Mouse (Mus musculus) retina, embryonic 14.5 days (tissue): ENCODE results near the gene Alkbh4.
"Not testable (repeated sequence)": the region's sequence is repeated elsewhere in the genome, so short reads cannot be mapped to it uniquely, and the experiment has no call there.

Source experiments
- DNase-seq: peaks from one replicate; pipeline ENCODE4 v3.0.0-alpha.2; 2015; ENCODE audit warnings: low spot score

Alkbh4 gene

DNA sequence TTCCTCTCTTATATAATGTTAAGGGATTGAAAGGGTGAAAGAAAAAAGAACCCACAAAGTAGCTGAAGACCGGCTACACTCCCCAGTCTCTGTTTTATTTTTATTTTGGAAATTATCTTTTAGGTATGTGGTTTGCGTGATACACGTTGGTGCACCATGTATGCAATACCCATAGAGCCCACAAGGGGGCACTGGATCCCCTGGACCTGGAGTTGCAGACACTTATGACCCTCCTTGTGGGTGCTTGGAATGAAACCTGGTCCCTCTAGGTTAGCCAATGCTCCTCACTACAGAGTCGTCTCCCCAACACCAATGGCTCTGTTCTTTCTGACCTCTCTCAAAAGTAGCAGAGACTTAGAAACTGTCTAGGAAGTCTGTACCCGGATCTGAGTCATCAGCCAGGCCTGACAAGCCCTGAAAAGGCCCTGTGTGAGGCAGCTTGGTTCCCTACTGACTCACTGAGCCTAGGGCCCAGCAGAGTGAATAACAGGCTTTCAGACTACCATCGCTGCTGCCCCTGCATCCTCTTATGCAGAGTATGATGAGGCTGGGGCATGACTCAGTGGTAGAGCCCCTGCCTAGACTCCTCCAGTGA lies 7.3 kb downstream of the Alkbh4 start:
- DNase-seq, result peak; percentile 14

DNA sequence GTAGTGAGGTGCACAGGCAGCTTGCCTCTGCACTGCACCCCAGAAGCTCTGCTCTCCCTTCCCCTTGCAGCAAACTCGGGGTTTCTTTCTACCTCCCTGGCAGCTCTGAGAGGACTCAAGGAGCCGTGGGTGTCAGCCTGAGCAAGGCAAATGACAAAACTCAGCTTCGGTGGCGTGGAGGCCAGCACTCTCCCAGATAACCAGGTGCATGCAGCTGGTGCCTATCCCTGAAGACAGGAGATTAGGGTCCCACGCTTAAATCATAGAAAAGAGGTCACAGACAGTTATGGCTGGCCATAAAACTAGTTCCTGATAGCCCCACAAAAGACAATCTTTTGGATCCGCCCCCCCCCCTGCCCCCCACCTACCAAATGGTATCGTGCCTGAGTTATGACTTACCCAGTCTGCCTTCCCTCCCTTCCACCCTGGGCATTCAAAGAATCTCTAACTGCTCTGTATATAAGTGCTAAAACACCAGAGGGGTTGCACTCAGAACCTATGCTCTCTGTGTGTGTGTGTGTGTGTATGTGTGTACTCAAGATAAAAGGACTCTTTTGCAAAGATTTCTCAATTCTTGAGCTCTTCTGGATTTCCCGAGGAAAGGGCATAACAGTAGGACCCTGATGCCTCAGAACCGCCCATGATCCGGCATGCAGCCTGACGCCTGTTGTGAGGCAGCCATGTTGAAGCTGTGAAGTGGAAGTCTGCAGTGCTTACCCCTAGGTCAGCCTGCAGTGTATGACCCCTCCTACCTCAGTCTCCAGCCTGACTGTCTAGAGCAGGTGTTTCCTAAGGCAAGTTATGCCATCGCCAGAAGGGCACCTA lies 8.9 kb downstream of the Alkbh4 start:
- no peak for DNase-seq

DNA sequence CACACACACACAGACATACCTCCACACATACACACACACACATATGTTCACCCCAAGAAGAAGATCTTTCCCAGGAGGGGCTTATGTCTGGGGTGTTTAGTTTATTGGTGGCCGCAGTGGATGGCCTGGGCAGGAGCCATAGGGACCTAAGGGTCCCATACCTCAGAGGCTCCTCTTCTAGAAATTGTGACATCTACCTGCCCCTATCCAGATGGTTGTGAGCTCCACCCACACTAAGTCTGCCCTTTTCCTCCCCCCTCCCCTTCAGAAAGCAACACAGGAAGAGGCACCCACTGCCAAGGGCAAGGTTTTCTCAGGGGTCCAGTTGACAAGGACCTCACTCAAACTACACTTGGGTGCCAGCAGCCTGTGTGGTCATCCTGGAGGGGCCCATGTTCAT lies 11.0 kb downstream of the Alkbh4 start:
- no peak for DNase-seq

DNA sequence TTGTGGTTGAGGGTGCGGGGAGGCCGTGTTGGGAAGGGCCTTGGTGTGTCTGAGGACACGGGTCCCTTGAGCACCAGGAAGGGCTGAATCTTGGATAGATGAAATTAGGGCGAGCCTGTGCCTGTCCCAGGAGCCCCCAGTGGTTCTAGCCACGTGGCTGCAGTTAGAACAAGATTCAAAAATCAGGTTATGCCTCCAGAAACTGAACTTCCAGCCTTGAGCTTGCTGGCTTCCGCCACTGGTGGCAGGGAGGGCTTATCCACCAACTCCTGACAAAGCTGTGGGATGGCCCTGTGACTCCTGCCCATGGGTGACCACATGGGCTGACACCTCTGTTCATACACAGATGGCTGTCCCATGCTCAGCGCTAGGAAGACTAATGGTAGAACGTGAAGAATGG lies 11.8 kb downstream of the Alkbh4 start:
- DNase-seq, result no peak

DNA sequence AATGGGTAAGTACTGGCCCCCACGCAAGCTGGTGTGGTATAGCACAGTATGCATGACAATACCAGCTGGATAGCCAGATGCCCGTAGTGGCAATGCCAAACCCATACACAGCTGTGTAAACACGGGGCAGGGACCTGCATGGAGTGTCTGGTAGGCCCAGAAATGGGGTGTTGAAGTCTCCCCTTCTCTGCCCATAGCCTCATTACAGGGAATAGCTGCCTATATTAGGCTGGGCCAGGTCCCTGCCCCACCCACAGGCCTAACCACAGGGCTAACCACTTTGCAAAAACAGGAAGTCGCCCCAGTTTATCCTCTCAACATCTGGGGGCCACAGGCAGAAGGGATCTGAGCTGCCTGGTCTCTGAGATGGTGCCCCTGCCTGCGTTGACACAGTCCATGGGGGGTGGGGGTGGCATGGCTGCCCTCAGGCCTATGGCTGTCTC lies 13.2 kb downstream of the Alkbh4 start:
- DNase-seq, result not testable (repeated sequence)

DNA sequence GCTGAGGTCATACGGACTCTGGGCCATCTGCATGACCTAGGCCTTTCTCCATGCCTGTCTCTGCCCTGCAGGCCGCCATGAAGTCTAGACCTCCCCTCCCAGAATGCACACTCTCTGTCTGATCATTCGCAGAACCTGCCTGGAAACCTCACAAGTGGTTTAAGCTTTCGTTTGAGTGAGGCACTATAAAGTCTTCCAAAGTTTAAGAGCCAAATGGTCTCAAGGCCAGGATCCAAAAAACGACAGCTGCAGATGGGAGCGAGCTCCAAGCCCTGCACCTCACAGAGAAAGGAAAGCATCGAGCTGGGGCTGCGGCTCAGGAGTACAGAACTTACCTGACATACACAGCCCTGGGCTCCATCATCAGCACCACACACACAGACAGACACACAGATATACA lies 16.4 kb downstream of the Alkbh4 start:
- DNase-seq, result no peak

DNA sequence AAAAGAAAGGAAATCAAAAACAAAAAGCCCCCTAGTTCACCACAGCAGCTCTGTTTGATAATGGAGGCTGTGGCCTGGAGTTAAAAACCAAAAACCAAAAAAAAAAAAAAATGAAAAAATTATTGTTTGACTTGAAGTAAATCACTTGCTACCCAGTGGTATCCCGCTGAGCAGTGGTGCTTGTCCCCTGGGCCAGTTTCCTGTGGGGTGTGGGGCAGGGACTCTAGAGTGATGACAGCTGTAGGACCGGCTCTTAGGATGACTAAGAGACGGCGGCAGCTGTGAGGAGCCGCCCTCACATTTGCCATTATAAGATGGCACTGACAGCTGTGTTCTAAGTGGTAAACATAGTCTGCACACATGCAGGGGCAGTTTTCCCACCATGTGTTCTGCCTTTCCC lies 19.5 kb downstream of the Alkbh4 start:
- DNase-seq, result no peak

DNA sequence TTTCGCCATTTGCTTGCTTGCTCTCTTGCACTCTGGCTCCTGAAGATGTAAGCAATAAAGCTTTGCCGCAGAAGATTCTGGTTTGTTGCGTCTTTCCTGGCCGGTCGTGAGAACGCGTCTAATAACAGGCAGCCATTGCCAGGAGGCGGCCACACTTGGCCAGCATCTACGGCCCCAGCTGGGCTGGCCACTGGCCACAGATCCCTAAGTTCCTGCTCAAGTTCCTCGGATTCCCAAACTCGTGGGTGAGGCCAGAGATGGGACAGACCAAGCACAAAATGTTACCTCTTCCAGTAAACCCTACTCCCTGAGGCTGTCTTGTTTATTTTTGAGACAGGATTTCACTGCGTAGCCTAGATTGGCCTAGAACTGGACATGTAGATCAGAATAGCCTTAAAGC lies 24.1 kb downstream of the Alkbh4 start:
- not testable (repeated sequence) for DNase-seq

DNA sequence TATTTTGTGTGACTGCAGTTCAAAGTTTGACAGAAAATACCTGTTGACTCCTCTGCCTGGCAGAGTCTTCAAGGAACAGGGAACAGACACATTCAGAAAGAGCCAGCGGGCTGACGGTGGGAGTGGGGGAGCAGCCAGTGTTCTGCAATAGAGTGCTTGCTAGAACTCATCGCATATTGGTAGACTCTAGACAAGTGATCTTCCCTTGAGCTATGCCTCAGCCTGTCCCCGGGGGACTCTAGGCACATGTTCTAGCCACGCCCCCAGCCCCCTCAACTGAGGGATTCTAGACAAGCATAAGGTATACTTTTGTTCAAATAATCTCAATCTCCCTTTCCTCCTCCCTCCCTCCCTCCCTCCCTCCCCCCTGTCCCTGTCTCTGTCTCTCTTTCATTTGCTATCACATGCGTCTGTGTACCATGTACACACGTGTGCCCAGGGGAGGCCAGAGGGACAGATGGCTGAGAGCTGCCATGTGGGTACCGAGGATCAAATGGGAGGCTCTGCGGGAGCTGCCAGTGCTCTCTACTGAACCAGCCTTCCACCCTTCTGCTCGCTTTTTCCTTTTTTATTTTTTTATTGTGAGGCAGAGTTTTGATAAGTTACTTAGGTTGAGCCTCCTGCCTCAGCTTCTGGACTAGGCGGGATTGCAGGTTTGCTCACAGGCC lies 28.0 kb downstream of the Alkbh4 start:
- DNase-seq, result no peak

DNA sequence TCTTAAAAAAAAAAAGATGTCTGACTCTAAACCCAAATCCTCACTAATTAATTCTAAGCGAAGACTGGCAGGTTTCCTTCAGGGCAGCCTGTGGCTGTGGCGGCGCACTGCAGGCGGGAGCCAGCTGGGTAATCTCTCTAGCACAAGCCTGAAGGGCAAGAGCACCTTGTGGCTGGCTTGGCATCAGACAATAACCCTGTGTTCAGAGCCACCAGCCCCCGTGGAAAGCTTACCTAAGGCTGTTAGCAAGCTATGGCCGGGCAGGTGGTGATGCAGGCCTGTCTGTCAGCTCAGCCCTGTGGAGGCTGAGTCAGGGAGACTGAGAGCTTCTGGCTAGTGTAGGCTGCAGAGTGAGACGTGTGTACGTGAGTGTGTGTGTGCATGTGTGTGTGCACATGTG lies 29.3 kb downstream of the Alkbh4 start:
- DNase-seq, result no peak

DNA sequence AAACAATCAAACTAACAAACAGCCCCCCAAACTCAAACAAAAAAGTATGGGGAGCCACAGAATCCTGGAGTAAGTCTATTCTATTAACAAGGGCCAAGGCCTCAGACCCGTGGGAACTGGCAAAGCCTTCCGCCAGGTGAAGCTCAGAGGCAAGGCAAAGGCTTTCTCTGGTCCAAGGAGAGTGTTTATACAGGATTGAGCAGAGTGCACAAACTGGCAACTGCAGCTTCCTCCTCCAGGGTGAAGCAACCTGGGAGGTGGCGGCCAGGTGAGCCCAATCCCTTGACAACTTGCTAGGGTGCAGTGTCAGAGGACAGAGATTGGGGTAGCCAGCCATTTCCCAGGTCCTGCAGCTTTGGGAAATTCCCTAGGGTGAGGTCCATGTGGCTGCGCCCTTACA lies 31.4 kb downstream of the Alkbh4 start:
- DNase-seq, result no peak

DNA sequence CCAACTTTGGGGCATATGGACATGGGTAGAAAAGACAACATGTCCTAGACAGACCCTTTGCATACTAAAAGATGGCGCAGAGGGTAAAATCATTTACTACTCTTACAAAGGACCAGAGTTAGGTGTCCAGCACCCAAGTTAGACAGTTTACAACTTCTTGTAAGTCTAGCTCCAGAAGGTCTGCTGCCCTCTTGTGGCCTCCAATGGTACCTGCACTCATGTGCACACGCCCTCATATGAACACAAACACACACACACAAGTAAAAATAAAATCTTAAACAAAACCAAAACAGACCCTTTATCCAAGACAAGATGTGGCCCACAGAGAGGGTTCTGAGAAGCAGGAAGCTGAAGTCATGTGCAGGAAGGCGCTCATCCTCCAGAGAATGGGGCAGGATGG lies 32.1 kb downstream of the Alkbh4 start:
- no peak for DNase-seq

DNA sequence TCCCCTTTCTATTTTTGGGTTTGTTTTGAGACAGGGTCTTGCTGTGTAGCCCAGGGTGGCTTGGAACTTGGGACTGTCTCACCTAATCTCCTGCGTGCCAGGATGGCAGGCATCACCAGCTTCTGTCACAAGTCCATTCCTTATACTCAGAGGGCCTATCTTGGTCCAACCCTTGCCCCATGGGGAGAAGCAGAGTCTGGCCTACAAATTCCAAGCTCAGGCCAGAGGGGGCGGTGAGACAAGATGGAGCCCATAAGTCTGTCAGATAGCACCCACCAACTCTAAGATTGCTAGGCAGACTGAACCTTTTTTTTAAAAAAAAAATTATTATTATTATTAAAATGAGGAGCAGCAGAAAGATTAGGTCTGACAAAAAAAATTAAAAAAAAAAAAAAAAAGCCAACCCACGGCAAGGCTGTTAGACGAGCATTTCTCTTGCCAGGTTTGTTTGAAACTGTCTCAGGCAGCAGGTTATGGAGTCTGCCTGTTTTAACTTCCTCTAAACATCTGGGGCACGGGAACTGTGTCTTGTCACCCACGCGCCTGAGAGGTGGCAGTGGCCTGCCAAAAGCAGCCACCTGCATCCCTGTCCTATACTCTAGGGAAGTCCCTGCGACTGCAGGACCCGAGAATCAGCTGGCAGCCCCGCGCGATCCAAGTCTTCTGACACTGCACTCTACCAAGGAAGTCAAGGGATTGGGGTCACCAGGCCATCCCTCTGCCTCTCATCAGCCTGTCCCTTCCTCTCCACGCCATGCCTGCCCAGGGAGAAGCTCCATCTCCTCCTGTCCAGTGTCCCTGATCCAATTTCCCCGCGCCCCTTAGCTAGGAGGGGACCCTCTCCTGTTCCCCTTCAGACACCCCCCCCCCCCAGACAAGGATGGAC lies 33.9 kb downstream of the Alkbh4 start:
- DNase-seq, result peak; percentile 54

DNA sequence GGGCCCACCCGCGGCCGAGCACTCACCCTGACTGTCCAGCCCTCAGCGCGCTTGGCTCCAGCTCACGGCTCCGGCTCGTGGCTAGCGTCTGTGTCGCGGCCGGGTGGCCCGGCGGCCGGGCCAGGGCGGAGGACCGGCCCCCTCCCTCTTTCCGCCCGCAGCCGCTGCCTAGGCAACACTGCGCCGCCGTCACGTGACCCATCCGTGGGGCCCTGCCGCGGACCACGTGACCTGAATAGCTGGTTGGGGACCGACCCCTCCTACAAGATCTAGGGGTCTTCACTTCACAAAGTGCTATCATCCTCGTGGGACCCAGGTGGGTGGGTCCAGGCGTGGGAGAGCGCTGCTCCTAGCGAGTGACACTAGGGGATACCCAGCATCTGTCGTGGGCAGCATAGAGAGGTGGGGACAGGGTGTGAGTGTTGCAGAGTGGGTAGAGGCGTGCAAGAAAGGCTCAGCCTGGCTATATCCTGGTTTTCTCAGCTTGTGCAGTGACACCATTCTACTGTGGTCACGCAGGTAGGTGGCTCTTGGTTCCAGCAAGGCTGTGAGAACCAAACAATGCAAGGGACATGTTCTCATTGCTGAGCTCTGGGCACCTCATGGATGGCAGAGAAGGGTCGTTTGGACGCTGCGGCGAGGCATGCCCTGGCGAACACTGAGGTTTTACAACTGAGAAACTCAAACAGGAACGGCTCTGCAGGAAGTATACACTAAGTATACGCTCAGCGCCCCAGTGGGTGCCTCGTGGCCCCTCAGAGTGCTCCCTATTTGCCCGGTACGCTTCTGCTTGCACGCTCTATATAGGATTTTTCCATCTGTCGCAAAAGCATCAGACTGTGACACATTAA lies 34.8 kb downstream of the Alkbh4 start, which contains the start of gene Orai2:
Gene Orai2 (minus strand): TSS at position 202 of the 851 bp plus-strand sequence.
- peak; percentile 87 for DNase-seq

DNA sequence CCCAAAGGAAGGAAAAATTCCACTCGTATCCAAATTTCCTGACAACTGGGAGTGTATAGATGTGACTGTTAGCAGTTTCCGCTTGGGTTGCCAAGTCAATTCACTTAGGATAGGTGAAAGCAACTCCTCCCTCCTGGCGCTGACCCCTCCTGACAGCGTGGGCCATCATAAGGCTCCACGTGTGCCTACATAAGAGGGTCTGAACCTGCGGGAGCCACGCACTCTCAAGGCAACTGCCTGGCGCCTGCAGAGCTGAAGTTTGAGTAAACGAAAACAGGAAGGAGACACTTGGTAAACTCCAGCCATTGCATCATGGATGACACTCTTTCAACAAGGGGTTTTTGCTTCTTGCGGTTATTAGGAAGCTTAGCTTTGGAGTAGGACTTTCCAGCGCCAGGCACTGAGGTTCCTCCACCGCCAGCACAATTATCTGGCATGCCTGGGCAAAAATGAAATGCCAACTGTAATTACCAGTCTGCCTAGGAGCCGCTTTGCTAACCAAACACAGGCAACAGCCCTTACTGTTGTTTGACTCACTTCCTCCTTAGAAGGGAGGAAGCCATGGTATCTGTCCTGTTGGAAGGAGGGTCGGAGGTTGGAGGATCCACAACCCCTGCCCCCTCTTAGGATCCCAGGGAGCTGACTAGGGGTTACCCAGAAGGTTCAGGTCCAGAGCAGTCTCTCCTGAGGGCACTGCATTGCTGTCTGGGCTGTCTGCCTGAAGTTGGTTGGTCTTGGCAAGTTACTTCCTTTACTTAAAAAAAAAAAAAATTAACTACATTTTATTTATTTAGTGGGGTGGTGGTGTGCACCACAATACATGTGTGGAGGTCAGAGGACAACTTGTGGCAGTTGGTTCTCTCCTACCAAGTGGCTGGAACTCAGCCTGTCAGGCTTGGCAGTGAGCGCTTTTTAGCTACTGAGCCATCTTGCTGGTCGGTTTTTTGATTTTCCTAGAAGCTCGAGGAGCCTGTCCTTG lies 35.7 kb downstream of the Alkbh4 start:
- peak; percentile 20 for DNase-seq

DNA sequence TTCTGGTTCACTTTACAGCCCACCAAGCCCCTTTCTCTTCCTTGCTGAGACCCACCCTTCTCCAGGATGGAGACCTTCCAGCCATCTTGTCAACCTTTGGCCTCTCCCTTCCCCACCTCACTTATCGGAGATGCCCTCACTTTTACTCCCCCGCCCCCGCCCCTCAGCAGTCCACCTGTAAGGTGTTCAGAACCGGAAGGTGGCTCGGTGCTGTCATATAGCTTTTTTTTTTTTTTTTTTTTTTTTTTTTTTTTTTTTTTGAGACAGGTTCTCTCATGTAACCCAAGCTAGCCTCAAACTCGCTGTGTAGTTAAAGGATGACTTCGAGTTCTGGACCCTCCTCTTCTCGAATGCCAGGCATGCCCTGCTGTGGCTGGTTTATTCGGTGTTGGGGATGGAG lies 37.0 kb downstream of the Alkbh4 start:
- DNase-seq, result no peak

DNA sequence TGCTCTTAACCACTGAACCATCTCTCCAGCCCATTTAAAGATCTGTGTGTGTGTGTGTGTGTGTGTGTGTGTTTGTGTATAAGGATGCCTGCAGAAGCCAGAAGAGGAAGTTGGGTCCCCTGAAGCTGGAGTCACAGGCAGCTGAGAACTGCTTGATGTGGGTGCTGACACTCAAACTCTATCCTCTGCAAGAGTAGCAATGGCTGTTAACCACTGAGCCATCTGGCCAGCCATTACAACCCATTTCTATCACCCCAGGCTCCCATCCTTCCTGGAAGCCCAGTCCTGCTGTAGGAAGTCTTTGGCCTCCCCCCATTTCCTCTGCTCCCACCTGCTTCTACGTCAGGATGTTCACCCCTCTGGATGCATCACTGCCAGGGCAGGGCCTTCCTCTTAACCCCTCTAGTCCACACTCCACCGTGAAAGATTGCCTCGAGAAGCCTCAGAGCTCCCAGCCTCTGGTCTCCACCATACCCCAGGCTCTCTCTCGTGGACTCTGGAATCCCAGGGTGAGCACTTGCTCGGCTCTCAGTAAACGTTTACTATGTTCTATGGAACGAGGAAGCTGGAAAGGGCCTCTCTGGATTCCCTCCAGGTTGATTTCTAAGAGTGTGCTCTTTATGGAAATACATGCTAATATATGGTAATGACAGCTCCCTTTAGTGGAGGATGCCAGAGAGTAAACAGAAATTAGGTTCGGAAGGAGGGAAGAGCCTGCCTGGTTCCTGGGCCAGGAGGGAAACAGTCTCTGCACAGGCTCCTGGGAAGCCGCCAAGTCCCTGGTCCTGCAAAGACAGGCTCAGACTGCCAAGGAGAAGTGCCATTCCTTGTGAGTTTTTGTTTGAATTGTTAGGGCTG lies 37.9 kb downstream of the Alkbh4 start:
- DNase-seq, result no peak

DNA sequence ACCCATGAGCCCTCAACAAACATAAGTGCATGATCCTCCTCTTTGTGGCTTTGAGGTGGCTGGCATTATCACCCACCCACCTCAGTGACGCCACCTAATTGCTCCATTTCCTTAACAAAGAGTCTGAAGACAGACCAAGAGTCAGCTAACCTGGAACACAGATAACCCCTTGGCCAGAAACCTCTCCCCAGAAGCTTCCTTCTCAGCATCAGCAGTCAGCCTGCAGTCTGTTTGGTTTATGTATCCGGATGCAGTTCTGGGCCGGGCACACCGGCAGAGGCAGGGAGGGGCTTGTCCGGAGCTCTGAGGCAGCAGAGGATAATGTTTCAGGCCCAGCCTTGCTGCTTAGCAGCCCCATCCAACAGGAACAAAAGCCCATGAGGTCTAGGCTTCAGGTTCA lies 43.6 kb downstream of the Alkbh4 start:
- no peak for DNase-seq

DNA sequence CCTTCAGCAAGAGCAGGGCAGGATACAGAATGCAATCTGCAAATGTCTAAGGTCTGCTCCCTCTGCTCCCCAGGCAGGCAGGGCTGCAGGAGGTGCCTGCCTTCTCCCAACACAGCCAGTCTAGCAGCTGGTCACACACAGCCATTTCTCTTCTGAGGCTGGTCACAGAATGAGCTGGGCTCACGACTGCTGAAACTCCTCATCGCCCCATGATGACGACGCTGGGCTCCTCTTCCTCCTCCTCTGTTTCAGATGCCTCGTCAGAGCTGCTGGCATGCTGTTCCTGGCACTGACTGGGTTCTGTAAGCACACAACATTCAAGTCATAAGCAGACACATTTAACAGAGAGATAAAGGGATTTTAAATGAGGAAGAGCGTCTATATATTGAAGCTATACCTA lies 45.3 kb downstream of the Alkbh4 start:
- DNase-seq, result no peak
